Mouse (Mus musculus) liver, embryonic 11.5 days (tissue): Measurements from ENCODE around the gene Eif1. TPM values are rescaled to one million over a fixed set of nuclear protein-coding genes. Genes with fewer than 3 reads are reported as not detected.
"Not testable (repeated sequence)": the region's sequence is repeated elsewhere in the genome, so short reads cannot be mapped to it uniquely, and the experiment has no call there.

ENCODE experiments used
- ATAC-seq: fragments of 200-750 bp; cut with Nextera tagmentation; replicated peaks from 2 replicates; pipeline ENCODE4 v1.8.0; 2017; ENCODE audit warnings: moderate number of reproducible peaks, mild to moderate bottlenecking, moderate TSS enrichment, moderate library complexity; ENCODE audit not compliant: low FRiP score
- DNase-seq: peaks from one replicate; pipeline ENCODE4 v3.0.0-alpha.2; 2017; ENCODE audit warnings: low spot score
- H3K27ac ChIP-seq: fragments of 300-500 bp; sonication (generic); 2 replicates; pipeline ENCODE4 v1.5.1; 2014; ENCODE audit warnings: mild to moderate bottlenecking, low read depth, low read length, control low read depth
- H3K27me3 ChIP-seq: fragments of 300-500 bp; sonication (generic); replicated peaks from 2 replicates; pipeline ENCODE4 v1.6.1; 2014; ENCODE audit warnings: low read length, mixed read lengths; ENCODE audit not compliant: control insufficient read depth, insufficient read depth
- H3K36me3 ChIP-seq: fragments of 300-500 bp; sonication (generic); 2 replicates; pipeline ENCODE4 v1.6.1; 2014; ENCODE audit warnings: mild to moderate bottlenecking, low read length, moderate library complexity, mixed read lengths; ENCODE audit not compliant: control insufficient read depth, insufficient read depth
- H3K4me1 ChIP-seq: fragments of 300-500 bp; sonication (generic); replicated peaks from 2 replicates; pipeline ENCODE4 v1.6.1; 2014; ENCODE audit warnings: low read length, mixed read lengths; ENCODE audit not compliant: control insufficient read depth, insufficient read depth
- H3K4me2 ChIP-seq: fragments of 300-500 bp; sonication (generic); 2 replicates; pipeline ENCODE4 v1.6.1; 2014; ENCODE audit warnings: mild to moderate bottlenecking, control low read depth, moderate library complexity
- H3K4me3 ChIP-seq: fragments of 300-500 bp; sonication (generic); 2 replicates; pipeline ENCODE4 v1.5.1; 2014; ENCODE audit warnings: low read depth, low read length, control low read depth
- H3K9ac ChIP-seq: fragments of 300-500 bp; sonication (generic); 2 replicates; pipeline ENCODE4 v1.6.1; 2014; ENCODE audit warnings: low read depth, low read length, control low read depth
- H3K9me3 ChIP-seq: fragments of 300-500 bp; sonication (generic); 2 replicates; pipeline ENCODE4 v1.6.1; 2016; ENCODE audit warnings: low read length, inconsistent platforms, mixed read lengths; ENCODE audit not compliant: control insufficient read depth
- WGBS: fragments of 180-500 bp; shearing (Covaris S2); extraction: QIAGEN DNeasy Blood & Tissue Kit; methylation state at CpG from one replicate; pipeline ENCODE4 v1.1.7; 2014; 5-methylcytosine and 5-hydroxymethylcytosine counted together
- polyA plus RNA-seq: library from polyadenylated mRNA; unstranded; fragments of >200 nt; fragmentation: Nextera tagmentation; extraction: Ambion mirVana; gene quantifications from 2 replicates; pipeline ENCODE4 v1.2.1, GENCODE M21; 2014

The Eif1 gene
- polyA plus RNA-seq, 1 experiment from 2014 or later: 2,222 TPM

GRCm38 (mm10) chr11:100352076-100352857 is 32.6 kb downstream of the Eif1 start:
- Histone ChIP-seq H3K27ac (no peak overlapping the region), H3K9me3 (no peaks in the 10 kb centered on the region), H3K4me3 (no peak overlapping the region), H3K4me2 (no peak overlapping the region), H3K36me3 (no peaks in the 10 kb centered on the region), H3K9ac (no peak overlapping the region), H3K4me1 (peaks cover 3% of the 10 kb centered on the region; the same call in 1 of the 2 replicates), H3K27me3 (peaks cover 57% of the 10 kb centered on the region)
- ATAC-seq (no peak), DNase-seq (no peak)
- WGBS: 29% methylated on average over 10 of the region's 10 CpGs

DNA sequence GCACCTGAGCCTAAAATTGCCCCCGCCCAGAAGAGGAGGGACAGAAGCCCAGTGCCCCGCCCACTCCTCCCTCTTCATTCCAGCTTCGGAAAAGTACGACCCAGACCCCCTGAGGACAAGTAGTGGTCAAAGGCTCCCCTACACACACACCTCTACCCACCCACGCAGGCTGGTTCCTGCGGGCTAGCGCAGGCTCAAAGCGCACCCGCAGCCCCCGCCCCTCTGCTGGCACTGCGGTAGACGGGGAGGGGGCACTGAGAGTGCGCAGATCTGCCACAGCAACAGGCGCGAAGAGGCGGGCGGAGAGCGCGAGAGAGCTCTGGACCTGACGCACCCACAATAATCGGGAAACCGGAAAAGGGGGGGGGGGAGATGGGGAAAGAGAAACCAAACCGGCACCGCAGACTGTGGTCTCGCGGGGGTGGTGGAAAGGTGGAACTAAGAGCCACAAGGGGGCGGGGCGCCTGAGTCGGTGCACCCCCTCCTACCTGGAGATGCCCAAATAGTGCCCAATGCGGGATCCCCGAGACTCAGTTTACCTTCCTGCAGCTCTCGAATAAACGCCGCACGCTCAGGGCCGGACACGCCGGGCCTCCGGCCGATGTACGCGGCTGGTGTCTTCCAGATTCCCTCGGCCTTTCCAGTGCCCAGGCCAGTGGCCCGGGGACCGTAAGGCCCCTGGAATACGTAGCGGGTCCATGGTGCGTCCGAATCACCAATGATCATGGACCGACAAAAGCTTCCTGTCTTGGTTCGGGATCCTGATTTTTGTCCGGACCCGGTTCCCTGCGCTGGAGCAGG is 35.7 kb downstream of the Eif1 start:
- Histone ChIP-seq H3K4me1 (peaks cover 3% of the 10 kb centered on the region; the same call in 1 of the 2 replicates), H3K27me3 (peaks cover 80% of the 10 kb centered on the region), H3K9ac (peak overlapping the region; percentile 50), H3K9me3 (no peaks in the 10 kb centered on the region), H3K27ac (no peak overlapping the region), H3K4me2 (peak overlapping the region; percentile 99), H3K4me3 (peak overlapping the region; percentile 65), H3K36me3 (no peaks in the 10 kb centered on the region)
- DNase-seq (peak; percentile 55), ATAC-seq (peak; percentile 30; the same call in 1 of the 2 replicates)
- 1% methylated on average over 54 of the region's 54 CpGs for whole genome bisulfite sequencing

- H3K27ac ChIP-seq: no peak within 1 kb of the TSS
- H3K9ac ChIP-seq: peak within 1 kb of the TSS; percentile 50
- peaks cover 3% of the 10 kb centered on the region; the same call in 1 of the 2 replicates for H3K4me1 ChIP-seq
- H3K4me2 ChIP-seq: peak within 1 kb of the TSS; percentile 99
- no peaks in the 10 kb centered on the region for H3K36me3 ChIP-seq
- ATAC-seq (peak; percentile 37), DNase-seq (peak; percentile 77)
- H3K9me3 ChIP-seq: no peaks in the 10 kb centered on the region
- 3% methylated on average over 49 of the region's 49 CpGs for WGBS
- peaks cover 83% of the 10 kb centered on the region for H3K27me3 ChIP-seq
- peak within 1 kb of the TSS; percentile 65 for H3K4me3 ChIP-seq
Measured at GRCm38 (mm10) chr11:100355972-100356818, 36.5 kb downstream of the Eif1 start, which contains the start of gene Hap1. Gene Hap1 (minus strand): TSS chr11:100356128.

- Histone ChIP-seq H3K27ac (no peak overlapping the region), H3K36me3 (no peaks in the 10 kb centered on the region), H3K9me3 (no peaks in the 10 kb centered on the region), H3K4me3 (peak overlapping the region; percentile 65), H3K9ac (no peak overlapping the region), H3K4me2 (peak overlapping the region; percentile 99), H3K4me1 (peaks cover 3% of the 10 kb centered on the region; the same call in 1 of the 2 replicates), H3K27me3 (peaks cover 83% of the 10 kb centered on the region)
- ATAC-seq (no peak), DNase-seq (no peak)
- WGBS: 27% methylated on average over 9 of the region's 9 CpGs
Measured at GRCm38 (mm10) chr11:100356819-100357211, 37.1 kb downstream of the Eif1 start.

DNA sequence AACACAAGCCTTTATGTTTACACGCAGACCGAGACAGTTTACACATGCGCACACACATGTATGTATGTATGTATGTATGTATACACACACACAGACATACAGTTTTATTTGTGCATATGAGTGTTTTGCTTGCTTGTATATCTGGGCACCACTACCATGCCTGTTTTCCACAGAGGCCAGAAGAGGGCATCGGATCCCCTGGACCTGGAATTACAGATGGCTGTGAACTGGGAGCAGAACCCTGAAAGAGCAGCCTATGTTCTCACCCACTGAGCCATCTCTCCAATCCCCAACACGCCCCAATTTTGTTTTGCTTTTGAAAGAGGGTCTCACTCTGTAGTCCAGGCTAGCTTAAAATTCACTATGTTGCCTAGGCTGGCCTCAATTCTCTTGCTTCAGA is 37.7 kb downstream of the Eif1 start:
- no peak for DNase-seq
- Histone ChIP-seq H3K27me3 (peaks cover 78% of the 10 kb centered on the region), H3K4me1 (peaks cover 4% of the 10 kb centered on the region; the same call in 1 of the 2 replicates), H3K9me3 (no peaks in the 10 kb centered on the region), H3K27ac (no peak overlapping the region), H3K36me3 (no peaks in the 10 kb centered on the region), H3K4me2 (no peak overlapping the region), H3K9ac (no peak overlapping the region), H3K4me3 (no peak overlapping the region)
- WGBS: 57% methylated on average over 5 of the region's 5 CpGs
- no peak for ATAC-seq

GRCm38 (mm10) chr11:100360175-100360574 is 40.5 kb downstream of the Eif1 start:
- Histone ChIP-seq H3K4me2 (no peak overlapping the region), H3K36me3 (no peaks in the 10 kb centered on the region), H3K9me3 (no peaks in the 10 kb centered on the region), H3K4me1 (peaks cover 7% of the 10 kb centered on the region; the same call in 1 of the 2 replicates), H3K4me3 (no peak overlapping the region), H3K27ac (no peak overlapping the region), H3K9ac (no peak overlapping the region), H3K27me3 (peaks cover 53% of the 10 kb centered on the region)
- DNase-seq (no peak), ATAC-seq (no peak)
- 51% methylated on average over 6 of the region's 6 CpGs for WGBS

DNA sequence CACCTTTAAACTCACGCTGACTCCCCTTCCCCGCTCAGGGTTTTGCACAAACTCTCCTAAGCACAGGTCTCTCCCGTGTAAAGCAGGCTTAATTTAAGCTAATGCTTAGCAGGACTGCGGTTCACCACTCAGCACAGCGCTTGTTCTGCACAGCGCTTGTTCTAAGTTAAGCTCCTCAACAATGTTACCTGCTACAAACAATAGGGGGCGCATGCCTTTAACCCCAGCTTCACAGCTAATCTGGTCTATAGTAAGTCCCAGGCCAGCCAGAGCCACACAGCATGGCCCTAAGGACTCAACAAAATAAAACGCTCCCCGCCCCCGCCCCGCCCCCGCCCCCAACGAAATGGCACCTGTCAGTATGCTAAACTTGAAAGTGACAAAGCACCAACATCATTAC is 41.4 kb downstream of the Eif1 start:
- peaks cover 44% of the 10 kb centered on the region for H3K27me3 ChIP-seq
- H3K9me3 ChIP-seq, H3K4me3 ChIP-seq, DNase-seq, H3K4me1 ChIP-seq, H3K27ac ChIP-seq, ATAC-seq, H3K4me2 ChIP-seq, H3K9ac ChIP-seq, H3K36me3 ChIP-seq: not testable (repeated sequence)
- no CpG with 5 or more reads among the region's 13 CpGs for WGBS
